Mouse (Mus musculus): Measurements from ENCODE around the gene Wsb2.

DNA sequence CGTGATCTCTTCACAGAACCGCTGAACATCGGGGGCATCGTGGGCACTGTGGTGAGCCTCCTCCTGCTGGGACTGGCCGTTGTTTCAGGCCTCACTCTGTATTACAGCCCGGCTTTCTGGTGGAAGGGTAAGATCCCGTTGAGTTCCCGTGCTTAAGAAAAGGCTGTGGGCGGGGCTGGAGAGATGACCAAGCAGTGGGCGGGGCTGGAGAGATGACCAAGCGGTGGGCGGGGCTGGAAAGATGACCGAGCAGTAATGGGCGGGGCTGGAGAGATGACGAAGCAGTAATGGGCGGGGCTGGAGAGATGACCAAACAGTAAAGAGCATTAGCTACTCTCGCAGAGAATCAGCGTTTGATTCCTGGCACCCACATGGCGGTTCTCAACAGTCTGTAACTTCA, 8.8 kb upstream of the Wsb2 start:
- TF ChIP-seq GATA1 (IDR thresholded peaks at IDR 0.05; ENCODE audit: borderline replicate concordance, low read length) = no peak
- no peak for TF ChIP-seq FLI1 (IDR thresholded peaks at IDR 0.05; ENCODE audit: low read length)

Measured in megakaryocyte, embryonic 14.5 days (primary cell).